Mouse (Mus musculus) forebrain, postnatal 0 days (tissue): ENCODE results near the gene Lgals9. TPM values are rescaled to one million over a fixed set of nuclear protein-coding genes. Genes with fewer than 3 reads are reported as not detected.

ENCODE experiments used
- ATAC-seq: fragments of 200-750 bp; cut with Nextera tagmentation; 2 replicates; pipeline ENCODE4 v1.8.0; 2017; ENCODE audit warnings: mild to moderate bottlenecking, moderate library complexity
- DNase-seq: peaks from one replicate; pipeline ENCODE4 v3.0.0-alpha.2; 2015
- H3K27ac ChIP-seq: fragments of 300-500 bp; sonication (generic); 2 replicates; pipeline ENCODE4 v1.5.1; 2014; ENCODE audit warnings: low read depth, mild to moderate bottlenecking, antibody characterized with exemption, low read length, moderate library complexity, mixed read lengths
- H3K27me3 ChIP-seq: fragments of 300-500 bp; sonication (generic); 2 replicates; pipeline ENCODE4 v1.6.1; 2014; ENCODE audit warnings: mild to moderate bottlenecking, low read length, mixed read lengths; ENCODE audit not compliant: insufficient read depth
- H3K36me3 ChIP-seq: fragments of 300-500 bp; sonication (generic); 2 replicates; pipeline ENCODE4 v1.6.1; 2014; ENCODE audit warnings: mild to moderate bottlenecking, moderate library complexity; ENCODE audit not compliant: insufficient read depth
- H3K4me1 ChIP-seq: fragments of 300-500 bp; sonication (generic); 2 replicates; pipeline ENCODE4 v1.6.1; 2014; ENCODE audit warnings: antibody characterized with exemption; ENCODE audit not compliant: insufficient read depth
- H3K4me2 ChIP-seq: fragments of 300-500 bp; sonication (generic); 2 replicates; pipeline ENCODE4 v1.6.1; 2014; ENCODE audit warnings: low read depth, mild to moderate bottlenecking, moderate library complexity
- H3K4me3 ChIP-seq: fragments of 300-500 bp; sonication (generic); 2 replicates; pipeline ENCODE4 v1.5.1; 2014; ENCODE audit warnings: low read depth, low read length, mixed read lengths
- H3K9ac ChIP-seq: fragments of 300-500 bp; sonication (generic); 2 replicates; pipeline ENCODE4 v1.6.1; 2014; ENCODE audit warnings: mild to moderate bottlenecking
- H3K9me3 ChIP-seq: fragments of 300-500 bp; sonication (generic); 2 replicates; pipeline ENCODE4 v1.6.1; 2016; ENCODE audit warnings: low read length
- CTCF ChIP-seq: sonication (generic); IDR thresholded peaks from 2 replicates; pipeline ENCODE4 v1.5.1; 2016; ENCODE audit warnings: antibody characterized with exemption, control low read depth, low read depth
- WGBS: fragments of 180-500 bp; shearing (Covaris S2); extraction: QIAGEN DNeasy Blood & Tissue Kit; methylation state at CpG from one replicate; pipeline ENCODE4 v1.1.7; 2014; 5-methylcytosine and 5-hydroxymethylcytosine counted together
- polyA plus RNA-seq: library from polyadenylated mRNA; unstranded; fragments of >200 nt; fragmentation: Nextera tagmentation; extraction: Ambion mirVana; gene quantifications from 2 replicates; pipeline ENCODE4 v1.2.1, GENCODE M21; 2015
- total RNA-seq: library from RNA; depleted of rRNA; stranded (reverse); fragments of >200 nt; gene quantifications from 2 replicates; pipeline ENCODE4 v1.2.3, GENCODE M21; 2014; rRNA removed

Gene Lgals9
- total and polyA plus RNA-seq, 2 experiments from 2014 or later = 13.9 to 20.5 TPM

DNA sequence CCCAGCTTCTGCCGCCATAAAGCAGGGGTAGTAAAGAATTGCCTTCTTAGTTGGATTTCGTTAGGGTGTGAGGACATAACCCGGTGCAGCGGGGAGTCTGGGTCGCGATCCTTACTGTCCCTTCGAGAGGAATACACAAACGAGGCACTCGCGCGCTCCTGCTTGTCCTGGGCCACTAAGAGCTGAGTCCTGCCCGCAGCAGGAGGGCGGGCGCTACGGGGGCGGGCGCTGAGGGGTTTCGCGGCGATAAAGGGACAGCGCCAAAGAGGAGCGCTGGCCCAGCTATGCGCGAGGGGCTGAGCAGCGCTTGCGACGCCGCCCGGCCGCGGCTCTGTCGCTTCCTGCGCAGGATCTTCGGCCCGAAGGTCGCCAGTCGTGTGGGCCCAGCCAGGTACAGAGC is 59.8 kb downstream of the Lgals9 start:
- Histone ChIP-seq H3K27ac (no peak overlapping the region), H3K9ac (0 out of 2 replicates have a peak overlapping the region, but pooled peaks have one; percentile 31), H3K4me3 (peak overlapping the region; percentile 30), H3K36me3 (no peaks in the 10 kb centered on the region), H3K4me1 (no peaks in the 10 kb centered on the region), H3K4me2 (peak overlapping the region; percentile 49), H3K9me3 (0 out of 2 replicates have a peak, but pooled peaks cover 4% of the 10 kb centered on the region), H3K27me3 (peaks cover 21% of the 10 kb centered on the region)
- ATAC-seq = no peak
- no peak for TF ChIP-seq CTCF
- DNase-seq = peak; percentile 35
- under 1% methylated on average over 37 of the region's 37 CpGs for WGBS

DNA sequence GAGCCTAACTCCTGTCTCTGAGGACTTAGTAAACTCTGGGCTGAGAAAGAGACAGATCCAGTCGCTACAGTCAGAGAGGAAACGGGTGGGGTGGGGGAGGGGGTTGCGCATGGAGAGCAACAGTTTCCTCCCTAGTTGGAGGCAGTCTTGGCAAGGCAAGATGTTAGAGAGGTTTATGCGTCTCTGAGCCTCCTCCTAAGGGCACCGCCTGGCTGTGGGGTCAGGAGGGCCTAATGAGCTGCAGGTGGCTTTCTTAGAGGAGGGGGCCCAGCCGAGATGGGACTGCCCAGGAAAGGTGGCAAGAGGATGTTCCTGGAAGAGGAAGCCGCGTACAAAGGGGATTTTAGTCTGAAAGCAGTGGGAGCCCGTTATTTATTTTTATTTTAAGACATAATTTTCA is 60.6 kb downstream of the Lgals9 start:
- Histone ChIP-seq H3K36me3 (no peaks in the 10 kb centered on the region), H3K27me3 (peaks cover 21% of the 10 kb centered on the region), H3K4me1 (no peaks in the 10 kb centered on the region), H3K9me3 (0 out of 2 replicates have a peak, but pooled peaks cover 4% of the 10 kb centered on the region), H3K4me2 (no peak overlapping the region), H3K9ac (no peak overlapping the region), H3K27ac (no peak overlapping the region), H3K4me3 (no peak overlapping the region)
- no peak for ATAC-seq
- TF ChIP-seq CTCF = no peak
- 13% methylated on average over 9 of the region's 9 CpGs for WGBS
- no peak for DNase-seq

DNA sequence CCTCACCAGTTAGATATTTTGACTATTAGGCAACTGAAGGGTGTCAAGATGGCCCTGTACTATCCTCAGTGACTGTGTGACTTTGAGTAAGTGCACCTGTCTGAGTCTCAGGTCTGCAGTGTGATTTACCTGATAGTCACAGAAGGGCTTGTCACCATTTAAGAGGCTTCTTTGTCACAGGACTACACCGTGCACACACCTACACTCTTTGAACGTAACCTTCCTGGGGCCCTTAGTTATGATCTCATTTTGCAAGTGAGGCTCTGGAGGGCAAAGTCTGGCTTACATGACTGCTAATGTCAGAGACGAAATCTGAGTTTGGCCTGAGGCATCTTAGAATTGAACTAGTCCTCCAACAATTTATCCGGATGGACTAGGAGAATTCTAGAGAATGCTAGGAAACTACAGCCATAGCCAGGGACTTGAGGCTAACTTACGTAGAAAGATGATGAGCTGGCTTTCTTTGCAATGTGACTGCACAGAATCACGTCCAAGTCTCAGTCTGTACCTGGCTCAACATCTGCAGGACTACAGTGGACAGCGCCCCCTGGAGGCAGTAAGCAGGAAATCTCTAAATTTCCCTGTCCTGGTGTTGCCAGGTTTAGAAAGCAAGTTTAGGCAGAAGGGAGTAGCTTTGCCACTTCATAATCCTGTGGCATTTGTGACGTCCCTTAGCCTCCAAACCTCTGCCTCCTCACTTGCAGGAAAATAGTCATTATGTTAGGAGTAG is 61.9 kb downstream of the Lgals9 start:
- Histone ChIP-seq H3K4me2 (no peak overlapping the region), H3K9ac (no peak overlapping the region), H3K27me3 (peaks cover 21% of the 10 kb centered on the region), H3K27ac (no peak overlapping the region), H3K9me3 (0 out of 2 replicates have a peak, but pooled peaks cover 4% of the 10 kb centered on the region), H3K4me1 (no peaks in the 10 kb centered on the region), H3K4me3 (no peak overlapping the region), H3K36me3 (no peaks in the 10 kb centered on the region)
- ATAC-seq = no peak
- DNase-seq = peak; percentile 41
- TF ChIP-seq CTCF = peak; percentile 83
- 39% methylated on average over 8 of the region's 8 CpGs for WGBS

DNA sequence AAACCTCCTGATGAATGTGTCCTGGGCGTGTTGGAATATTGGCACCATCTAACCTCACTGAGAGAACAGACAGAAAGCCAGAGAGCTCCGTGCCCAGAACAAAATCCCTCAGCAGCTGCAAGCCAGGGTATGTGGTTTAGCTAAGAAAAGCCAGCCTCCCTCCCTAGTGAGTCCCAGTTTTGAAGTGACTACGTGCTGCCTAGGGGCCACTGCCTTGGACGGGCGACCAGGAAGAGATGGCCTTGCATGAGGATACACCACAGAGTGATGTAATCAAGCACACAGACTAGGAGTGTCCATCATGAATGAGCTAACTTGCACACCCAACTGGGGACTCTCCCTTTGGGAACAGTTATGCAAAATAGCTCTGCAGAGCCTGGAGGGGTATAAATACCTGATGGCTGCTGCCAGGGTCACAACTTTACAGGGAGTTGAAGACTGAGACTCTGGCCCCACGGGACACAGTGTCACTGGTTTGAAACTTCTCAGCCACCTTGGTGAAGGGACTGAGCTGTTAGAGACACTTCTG is 64.3 kb downstream of the Lgals9 start, which contains the start of gene Nos2:
Gene Nos2, plus strand, starts transcription at position 377 of the 529 bp plus-strand sequence.
- WGBS = 51% methylated on average over 6 of the region's 6 CpGs
- ATAC-seq = no peak
- 0 out of 2 replicates have a peak, but pooled peaks cover 4% of the 10 kb centered on the region for H3K9me3 ChIP-seq
- H3K36me3 ChIP-seq = no peaks in the 10 kb centered on the region
- H3K27me3 ChIP-seq = peaks cover 17% of the 10 kb centered on the region
- DNase-seq = no peak
- H3K27ac ChIP-seq = no peak within 1 kb of the TSS
- H3K9ac ChIP-seq = no peak within 1 kb of the TSS
- H3K4me1 ChIP-seq = no peaks in the 10 kb centered on the region
- no peak within 1 kb of the TSS for H3K4me2 ChIP-seq
- no peak for TF ChIP-seq CTCF
- no peak within 1 kb of the TSS for H3K4me3 ChIP-seq

DNA sequence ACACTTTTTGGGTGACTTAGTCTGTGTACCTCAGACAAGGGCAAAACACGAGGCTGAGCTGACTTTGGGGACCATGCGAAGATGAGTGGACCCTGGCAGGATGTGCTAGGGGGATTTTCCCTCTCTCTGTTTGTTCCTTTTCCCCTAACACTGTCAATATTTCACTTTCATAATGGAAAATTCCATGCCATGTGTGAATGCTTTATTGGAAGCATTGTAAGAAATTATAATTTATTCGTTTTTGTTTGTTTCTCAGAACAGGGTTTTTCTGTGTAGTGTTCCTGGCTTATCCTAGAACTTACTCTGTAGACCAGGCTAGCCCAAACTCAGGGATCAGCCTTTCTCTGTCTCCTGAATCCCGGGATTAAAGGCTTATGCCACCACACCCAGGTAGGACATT is 65.0 kb downstream of the Lgals9 start:
- Histone ChIP-seq H3K4me3 (no peak overlapping the region), H3K4me2 (no peak overlapping the region), H3K9me3 (no peaks in the 10 kb centered on the region), H3K9ac (no peak overlapping the region), H3K27ac (no peak overlapping the region), H3K4me1 (no peaks in the 10 kb centered on the region), H3K36me3 (no peaks in the 10 kb centered on the region), H3K27me3 (peaks cover 13% of the 10 kb centered on the region)
- TF ChIP-seq CTCF = no peak
- ATAC-seq (no peak), DNase-seq (no peak)
- WGBS = 71% methylated on average over 4 of the region's 4 CpGs

DNA sequence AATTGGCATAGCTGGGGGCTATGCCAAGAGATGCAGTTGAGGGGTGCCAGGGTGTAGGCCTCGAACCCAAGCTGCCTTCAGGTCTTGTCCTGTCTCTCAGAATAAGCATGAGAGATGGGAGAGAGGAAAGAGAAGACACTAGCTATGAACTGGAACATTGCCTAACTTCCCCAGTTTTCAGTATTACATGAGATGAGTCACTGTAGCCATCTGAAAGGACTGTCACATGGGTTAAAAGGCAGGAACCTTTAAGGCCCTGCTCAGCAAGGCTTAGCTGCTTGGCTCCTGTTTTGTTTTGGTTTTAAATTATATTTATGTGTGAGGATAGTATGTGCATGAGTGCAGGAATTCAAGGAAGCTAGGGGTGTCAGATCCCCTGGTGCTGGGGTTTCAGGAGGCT is 68.3 kb downstream of the Lgals9 start:
- Histone ChIP-seq H3K36me3 (no peaks in the 10 kb centered on the region), H3K9ac (no peak overlapping the region), H3K4me2 (no peak overlapping the region), H3K9me3 (no peaks in the 10 kb centered on the region), H3K4me3 (no peak overlapping the region), H3K27ac (no peak overlapping the region), H3K4me1 (no peaks in the 10 kb centered on the region), H3K27me3 (no peaks in the 10 kb centered on the region)
- WGBS = 82% methylated on average over 1 of the region's 1 CpGs
- no peak for ATAC-seq
- no peak for TF ChIP-seq CTCF
- no peak for DNase-seq

DNA sequence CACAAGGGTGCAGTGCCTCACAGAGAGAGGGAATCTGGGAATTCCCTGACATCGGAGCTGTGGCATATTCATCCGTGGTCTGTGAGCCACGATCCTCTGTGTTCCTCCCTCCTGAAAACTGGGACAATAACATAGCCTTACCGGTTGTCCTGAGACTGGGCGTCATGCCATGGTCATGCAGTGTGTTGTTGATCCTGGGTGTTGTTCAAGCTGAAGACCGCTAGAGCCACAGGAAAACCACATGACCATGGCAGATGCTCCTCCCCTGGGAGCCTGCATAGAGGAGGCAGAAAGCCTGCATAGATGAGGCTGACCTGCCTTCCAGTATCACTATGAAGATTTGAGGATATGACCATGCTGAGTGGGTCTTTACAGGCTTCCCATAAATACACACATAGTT is 69.3 kb downstream of the Lgals9 start:
- H3K27ac ChIP-seq = no peak overlapping the region
- H3K9ac ChIP-seq = no peak overlapping the region
- DNase-seq (no peak), ATAC-seq (no peak)
- no peak for TF ChIP-seq CTCF
- no peaks in the 10 kb centered on the region for H3K9me3 ChIP-seq
- no peaks in the 10 kb centered on the region for H3K4me1 ChIP-seq
- no peak overlapping the region for H3K4me3 ChIP-seq
- WGBS = 71% methylated on average over 6 of the region's 6 CpGs
- H3K27me3 ChIP-seq = no peaks in the 10 kb centered on the region
- no peaks in the 10 kb centered on the region for H3K36me3 ChIP-seq
- no peak overlapping the region for H3K4me2 ChIP-seq

Other genes with a start within 250 kb of the Lgals9 start
- gene Ccnq, start 233.2 kb downstream of the Lgals9 start, total RNA-seq = 28.3 and 30.7 TPM in 2 replicates
- 31.8 and 33.1 TPM in 2 replicates for gene Ccnq, start 233.2 kb downstream of the Lgals9 start, polyA plus RNA-seq
- gene Lyrm9, start 158.4 kb downstream of the Lgals9 start, total RNA-seq = 24.4 and 40.2 TPM in 2 replicates
- gene Lyrm9, start 158.4 kb downstream of the Lgals9 start, polyA plus RNA-seq = 37.8 and 41.5 TPM in 2 replicates
- 0.24 and 0.62 TPM in 2 replicates for gene Nos2, start 64.2 kb downstream of the Lgals9 start, total RNA-seq
- gene Nos2, start 64.2 kb downstream of the Lgals9 start, polyA plus RNA-seq = 0.34 and 0.51 TPM in 2 replicates
- 30.0 and 33.2 TPM in 2 replicates for gene Ksr1, start 161.5 kb upstream of the Lgals9 start, total RNA-seq
- gene Ksr1, start 161.5 kb upstream of the Lgals9 start, polyA plus RNA-seq = 2.0 and 2.7 TPM in 2 replicates